Mouse (Mus musculus) heart, embryonic 10.5 days (tissue): ENCODE measurements around the gene Sel1l. TPM values are rescaled to one million over a fixed set of nuclear protein-coding genes. Genes with fewer than 3 reads are reported as not detected.
A peak's percentile ranks its signal among the peaks of the same experiment; 100 is the strongest.

Source experiments
- DNase-seq: peaks from one replicate; pipeline ENCODE4 v3.0.0-alpha.2; 2017; ENCODE audit warnings: low spot score
- H3K27ac ChIP-seq: fragments of 300-500 bp; sonication (generic); 2 replicates; pipeline ENCODE4 v1.5.1; 2016; ENCODE audit warnings: mild to moderate bottlenecking
- H3K27me3 ChIP-seq: fragments of 300-500 bp; sonication (generic); 2 replicates; pipeline ENCODE4 v1.6.1; 2016; ENCODE audit warnings: mild to moderate bottlenecking; ENCODE audit not compliant: poor library complexity, insufficient read depth, severe bottlenecking
- H3K36me3 ChIP-seq: fragments of 300-500 bp; sonication (generic); 2 replicates; pipeline ENCODE4 v1.6.1; 2016; ENCODE audit warnings: mild to moderate bottlenecking, moderate library complexity
- H3K4me1 ChIP-seq: fragments of 300-500 bp; sonication (generic); 2 replicates; pipeline ENCODE4 v1.6.1; 2016; ENCODE audit warnings: mild to moderate bottlenecking
- H3K4me3 ChIP-seq: fragments of 300-500 bp; sonication (generic); 2 replicates; pipeline ENCODE4 v1.5.1; 2016; ENCODE audit warnings: mild to moderate bottlenecking, moderate library complexity
- H3K9me3 ChIP-seq: fragments of 300-500 bp; sonication (generic); 2 replicates; pipeline ENCODE4 v1.6.1; 2016; ENCODE audit warnings: mild to moderate bottlenecking, moderate library complexity
- WGBS: fragments of 180-500 bp; shearing (Covaris S2); methylation state at CpG from one replicate; pipeline ENCODE4 v1.1.7; 2016; 5-methylcytosine and 5-hydroxymethylcytosine counted together
- polyA plus RNA-seq: library from polyadenylated mRNA; unstranded; fragments of >200 nt; fragmentation: Nextera tagmentation; extraction: Ambion mirVana; gene quantifications from 2 replicates; pipeline ENCODE4 v1.2.1, GENCODE M21; 2016

The Sel1l gene
- polyA plus RNA-seq, 1 experiment from 2014 or later: 68.7 TPM

GRCm38 (mm10) chr12:91844542-91844941 is 4.4 kb downstream of the Sel1l start:
- Histone ChIP-seq H3K9me3 (no peaks in the 10 kb centered on the region), H3K4me3 (no peak overlapping the region), H3K27me3 (no peaks in the 10 kb centered on the region), H3K36me3 (peaks cover 33% of the 10 kb centered on the region), H3K4me1 (0 out of 2 replicates have a peak, but pooled peaks cover 7% of the 10 kb centered on the region), H3K27ac (no peak overlapping the region)
- 75% methylated on average over 4 of the region's 4 CpGs for WGBS
- DNase-seq: no peak

GRCm38 (mm10) chr12:91843888-91844287 is 5.1 kb downstream of the Sel1l start:
- 95% methylated on average over 13 of the region's 13 CpGs for WGBS
- H3K27me3 ChIP-seq: no peaks in the 10 kb centered on the region
- no peak overlapping the region for H3K27ac ChIP-seq
- H3K4me1 ChIP-seq: 0 out of 2 replicates have a peak, but pooled peaks cover 7% of the 10 kb centered on the region
- no peak for DNase-seq
- H3K9me3 ChIP-seq: no peaks in the 10 kb centered on the region
- peaks cover 40% of the 10 kb centered on the region for H3K36me3 ChIP-seq
- no peak overlapping the region for H3K4me3 ChIP-seq

GRCm38 (mm10) chr12:91841714-91842113 is 7.2 kb downstream of the Sel1l start:
- Histone ChIP-seq H3K27ac (no peak overlapping the region), H3K9me3 (no peaks in the 10 kb centered on the region), H3K4me1 (no peaks in the 10 kb centered on the region), H3K36me3 (peaks cover 60% of the 10 kb centered on the region), H3K27me3 (no peaks in the 10 kb centered on the region), H3K4me3 (no peak overlapping the region)
- DNase-seq: no peak
- WGBS: 87% methylated on average over 6 of the region's 6 CpGs

DNA sequence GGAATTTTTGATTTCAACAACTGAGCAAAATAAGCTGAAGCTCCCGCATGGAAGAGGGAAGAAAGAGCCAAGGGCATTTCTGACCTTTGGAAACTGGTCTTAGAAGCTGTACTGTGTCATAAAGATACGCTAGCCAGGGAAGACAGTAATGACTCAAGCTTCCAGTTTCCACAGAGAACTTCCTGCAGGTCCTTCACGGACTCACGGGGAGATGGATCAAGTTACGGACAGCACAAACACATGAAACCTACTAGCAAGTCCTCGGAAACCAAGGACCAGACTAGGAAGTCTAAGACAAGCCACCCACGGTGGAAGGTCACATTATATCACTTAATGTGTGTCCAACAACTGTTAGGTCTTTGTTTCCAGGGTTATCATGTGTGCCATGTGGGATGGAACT is 10.7 kb downstream of the Sel1l start:
- H3K36me3 ChIP-seq: peaks cover 82% of the 10 kb centered on the region
- no peaks in the 10 kb centered on the region for H3K27me3 ChIP-seq
- H3K4me1 ChIP-seq: no peaks in the 10 kb centered on the region
- WGBS: 72% methylated on average over 7 of the region's 7 CpGs
- no peak overlapping the region for H3K27ac ChIP-seq
- no peak overlapping the region for H3K4me3 ChIP-seq
- DNase-seq: no peak
- H3K9me3 ChIP-seq: no peaks in the 10 kb centered on the region

DNA sequence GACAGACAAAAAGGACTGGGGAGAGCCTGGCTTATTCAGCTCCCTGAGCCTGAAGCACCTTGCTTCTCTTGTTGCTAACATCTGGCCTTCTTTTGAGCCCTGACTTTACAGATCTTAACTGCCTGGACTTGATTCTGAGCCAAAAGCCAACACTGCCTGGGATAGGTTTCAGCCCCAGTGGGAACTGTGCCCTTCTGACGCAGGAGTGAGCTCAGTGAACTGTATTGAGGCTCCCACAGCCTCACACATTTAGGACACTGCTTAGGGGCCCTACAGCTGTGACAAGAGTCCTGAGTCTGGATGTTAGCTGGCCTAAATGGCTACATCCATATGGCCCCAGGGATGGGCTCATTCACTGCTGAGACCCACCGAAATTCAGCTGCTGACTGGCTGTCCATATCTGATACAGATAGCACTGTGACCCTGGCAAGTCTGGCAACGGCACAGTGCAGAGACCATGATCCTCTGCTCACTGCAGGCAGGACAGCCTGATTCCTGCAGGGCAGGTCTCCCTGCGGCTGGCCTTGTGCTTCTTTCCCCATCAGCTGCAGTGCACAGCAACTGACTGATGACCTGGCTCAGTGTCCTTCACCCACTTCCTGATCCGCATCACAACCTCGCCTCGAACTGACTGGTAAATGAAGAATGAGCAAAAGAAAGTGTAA is 11.4 kb downstream of the Sel1l start:
- no peak overlapping the region for H3K4me3 ChIP-seq
- H3K27ac ChIP-seq: no peak overlapping the region
- peaks cover 89% of the 10 kb centered on the region for H3K36me3 ChIP-seq
- H3K4me1 ChIP-seq: no peaks in the 10 kb centered on the region
- no peaks in the 10 kb centered on the region for H3K27me3 ChIP-seq
- no peaks in the 10 kb centered on the region for H3K9me3 ChIP-seq
- no peak for DNase-seq
- WGBS: 80% methylated on average over 7 of the region's 7 CpGs

DNA sequence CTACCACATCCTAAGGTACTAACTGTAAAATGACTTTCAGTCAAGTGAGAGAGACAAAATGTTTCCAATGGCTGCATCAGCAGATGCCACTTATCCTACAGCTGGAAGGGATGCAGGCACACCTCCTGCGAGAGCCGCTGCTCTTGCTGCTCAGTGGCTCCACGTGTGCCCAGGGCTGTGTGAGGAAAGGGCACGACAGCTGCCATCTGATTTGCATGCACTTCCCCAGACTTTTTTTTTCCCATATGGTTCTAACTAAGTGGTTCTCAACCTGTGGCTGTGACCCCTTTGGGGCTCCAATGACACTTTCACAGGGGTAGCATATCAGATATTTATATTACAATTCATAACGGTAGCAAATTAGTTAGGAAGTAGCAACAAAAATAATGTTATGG is 15.0 kb downstream of the Sel1l start:
- Histone ChIP-seq H3K27me3 (no peaks in the 10 kb centered on the region), H3K36me3 (peaks cover 80% of the 10 kb centered on the region), H3K27ac (no peak overlapping the region), H3K4me1 (no peaks in the 10 kb centered on the region), H3K9me3 (no peaks in the 10 kb centered on the region), H3K4me3 (no peak overlapping the region)
- no peak for DNase-seq
- 85% methylated on average over 5 of the region's 5 CpGs for WGBS

- Histone ChIP-seq H3K27ac (no peak overlapping the region), H3K4me1 (no peaks in the 10 kb centered on the region), H3K9me3 (no peaks in the 10 kb centered on the region), H3K36me3 (peaks cover 78% of the 10 kb centered on the region), H3K4me3 (no peak overlapping the region), H3K27me3 (no peaks in the 10 kb centered on the region)
- DNase-seq: no peak
- WGBS: 88% methylated on average over 3 of the region's 3 CpGs
These were observed 15.6 kb downstream of the Sel1l start for GRCm38 (mm10) chr12:91833237-91833938.

DNA sequence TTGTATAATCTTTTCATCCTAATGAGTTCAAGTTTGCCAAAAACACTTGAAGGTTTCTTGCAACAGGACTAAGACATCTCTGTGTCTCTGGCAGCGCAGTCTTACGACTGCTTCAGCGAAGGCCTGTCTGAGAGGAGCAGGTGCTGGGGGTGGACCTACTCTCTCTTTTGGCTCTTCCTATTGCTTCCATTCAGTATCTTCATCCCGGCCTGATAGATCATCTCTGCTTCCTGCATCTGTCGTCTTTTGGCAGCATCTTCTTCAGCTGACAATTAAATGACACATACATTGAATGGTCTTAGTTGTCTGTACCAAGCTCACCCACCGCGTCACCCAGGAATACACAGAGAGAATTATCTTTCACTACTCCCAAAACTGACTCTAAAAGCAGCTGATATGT is 17.5 kb downstream of the Sel1l start:
- no peak overlapping the region for H3K4me3 ChIP-seq
- H3K4me1 ChIP-seq: no peaks in the 10 kb centered on the region
- H3K27ac ChIP-seq: no peak overlapping the region
- no peak for DNase-seq
- H3K27me3 ChIP-seq: no peaks in the 10 kb centered on the region
- H3K9me3 ChIP-seq: no peaks in the 10 kb centered on the region
- 94% methylated on average over 7 of the region's 7 CpGs for WGBS
- peaks cover 76% of the 10 kb centered on the region for H3K36me3 ChIP-seq

GRCm38 (mm10) chr12:91820461-91820860 is 28.5 kb downstream of the Sel1l start:
- Histone ChIP-seq H3K36me3 (peaks cover 63% of the 10 kb centered on the region), H3K9me3 (no peaks in the 10 kb centered on the region), H3K27ac (no peak overlapping the region), H3K4me1 (no peaks in the 10 kb centered on the region), H3K27me3 (no peaks in the 10 kb centered on the region), H3K4me3 (no peak overlapping the region)
- DNase-seq: peak; percentile 64
- WGBS: 91% methylated on average over 12 of the region's 12 CpGs

GRCm38 (mm10) chr12:91818726-91819125 is 30.2 kb downstream of the Sel1l start:
- no peaks in the 10 kb centered on the region for H3K27me3 ChIP-seq
- DNase-seq: no peak
- no peaks in the 10 kb centered on the region for H3K4me1 ChIP-seq
- H3K4me3 ChIP-seq: no peak overlapping the region
- no peak overlapping the region for H3K27ac ChIP-seq
- H3K36me3 ChIP-seq: peaks cover 64% of the 10 kb centered on the region
- WGBS: 88% methylated on average over 4 of the region's 4 CpGs
- H3K9me3 ChIP-seq: no peaks in the 10 kb centered on the region

DNA sequence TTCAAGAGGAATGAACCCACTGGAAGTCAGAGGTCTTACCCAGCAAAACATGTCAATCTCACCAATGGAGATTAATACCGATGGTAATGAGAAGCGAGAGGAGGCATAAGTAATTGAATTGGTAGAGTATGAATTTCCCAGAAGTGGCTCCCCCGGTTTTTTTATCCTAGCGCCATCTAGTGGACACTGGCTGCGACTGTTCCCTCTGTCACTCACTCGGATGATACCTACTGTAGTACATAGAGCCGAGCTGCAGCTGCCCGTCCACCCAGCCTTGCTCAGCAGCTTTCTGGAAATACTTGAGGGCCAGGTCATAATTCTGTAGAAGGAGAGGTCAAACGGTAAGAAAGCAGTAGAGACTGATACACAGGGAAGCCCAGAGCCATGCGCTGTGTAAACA is 33.0 kb downstream of the Sel1l start:
- Histone ChIP-seq H3K36me3 (peaks cover 68% of the 10 kb centered on the region), H3K27me3 (no peaks in the 10 kb centered on the region), H3K4me1 (no peaks in the 10 kb centered on the region), H3K9me3 (no peaks in the 10 kb centered on the region), H3K4me3 (no peak overlapping the region), H3K27ac (no peak overlapping the region)
- 33% methylated on average over 10 of the region's 10 CpGs for WGBS
- DNase-seq: no peak

GRCm38 (mm10) chr12:91815552-91815951 is 33.4 kb downstream of the Sel1l start:
- WGBS: 95% methylated on average over 11 of the region's 11 CpGs
- H3K4me3 ChIP-seq: no peak overlapping the region
- H3K9me3 ChIP-seq: no peaks in the 10 kb centered on the region
- no peaks in the 10 kb centered on the region for H3K4me1 ChIP-seq
- H3K27ac ChIP-seq: no peak overlapping the region
- H3K27me3 ChIP-seq: no peaks in the 10 kb centered on the region
- DNase-seq: no peak
- peaks cover 72% of the 10 kb centered on the region for H3K36me3 ChIP-seq

DNA sequence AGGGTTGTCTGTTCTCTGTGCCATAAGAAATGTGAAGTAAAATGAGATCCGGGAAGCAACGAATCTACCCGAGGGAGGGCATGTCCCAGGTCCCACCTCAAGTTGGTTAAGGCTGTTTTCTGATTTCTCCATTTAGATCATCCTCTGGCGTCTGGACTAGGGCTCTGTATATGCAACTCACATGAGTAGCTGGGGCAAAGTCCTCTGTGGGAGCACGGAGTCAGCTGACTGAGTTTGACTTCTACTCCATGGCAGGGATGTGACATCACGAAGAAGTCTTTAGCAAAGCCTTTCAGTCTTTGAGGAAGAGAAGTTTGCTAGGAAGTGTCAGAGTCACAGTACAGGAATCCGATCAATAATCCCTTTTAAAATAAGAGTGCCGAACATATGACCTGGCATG is 40.0 kb downstream of the Sel1l start:
- Histone ChIP-seq H3K27me3 (no peaks in the 10 kb centered on the region), H3K27ac (no peak overlapping the region), H3K9me3 (no peaks in the 10 kb centered on the region), H3K36me3 (peaks cover 62% of the 10 kb centered on the region), H3K4me3 (no peak overlapping the region), H3K4me1 (peaks cover 4% of the 10 kb centered on the region; the same call in 1 of the 2 replicates)
- WGBS: 89% methylated on average over 8 of the region's 8 CpGs
- no peak for DNase-seq
